Mouse (Mus musculus): ENCODE measurements around the gene Gm21789. TPM values are rescaled to one million over a fixed set of nuclear protein-coding genes. Genes with fewer than 3 reads are reported as not detected.
"Not testable (repeated sequence)": the region's sequence is repeated elsewhere in the genome, so short reads cannot be mapped to it uniquely, and the experiment has no call there.

The Gm21789 gene
- not detected for total RNA-seq (2022)

DNA sequence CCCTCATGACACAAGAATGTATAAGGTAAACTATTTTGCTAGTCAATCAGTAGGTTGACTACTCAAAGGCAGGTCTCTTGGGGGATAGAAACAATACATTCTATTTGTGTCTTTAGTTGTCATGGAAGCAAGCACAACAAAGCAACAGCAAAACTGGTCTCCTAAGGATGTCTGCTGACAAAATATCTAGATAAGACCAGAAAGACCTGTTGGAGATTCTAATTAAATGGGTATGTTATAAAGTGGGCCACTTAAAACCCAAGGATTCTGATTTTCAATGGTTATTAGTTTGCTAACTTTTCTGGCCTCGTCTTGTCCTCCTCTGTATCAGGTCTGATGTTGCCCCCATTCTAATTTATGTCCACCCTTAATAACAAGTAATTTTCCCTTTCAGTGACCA lies at the start of gene Gm21789:
Gene Gm21789, plus strand, starts transcription at position 301 of the 400 bp plus-strand sequence.
- not testable (repeated sequence) for DNase-seq (ENCODE audit: low spot score in 2 of 2)

DNA sequence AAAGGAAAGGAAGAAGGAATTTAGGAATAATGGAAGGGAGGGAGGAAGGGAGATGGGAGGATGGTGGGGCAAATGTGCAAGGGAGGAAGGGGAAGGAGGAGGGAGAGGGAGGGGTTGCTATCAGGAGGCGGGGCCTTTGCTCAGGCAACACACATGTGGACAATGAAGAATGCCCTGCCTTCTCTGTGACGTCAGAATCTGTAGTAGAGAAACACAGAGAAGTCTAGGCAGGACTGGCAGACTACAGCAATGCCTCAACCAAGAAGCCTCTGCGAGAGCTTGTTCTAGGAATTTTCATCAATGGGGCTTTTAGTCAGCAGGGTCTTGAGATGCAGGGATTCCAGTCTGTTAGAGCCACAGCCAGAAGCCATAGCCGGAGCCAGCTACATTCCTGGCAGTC lies 47.2 kb upstream of the Gm21789 start, which contains the start of gene Btbd35f30:
Gene Btbd35f30, plus strand, starts transcription at position 301 of the 400 bp plus-strand sequence.
- DNase-seq (ENCODE audit: low spot score in 2 of 2) = not testable (repeated sequence)

- not testable (repeated sequence) for DNase-seq (ENCODE audit: low spot score in 2 of 2)
Measured at GRCm38 (mm10) chrX:32973597-32973996, 32.0 kb downstream of the Gm21789 start, which contains the start of gene Btbd35f5. Gene Btbd35f5 (plus strand): TSS chrX:32973897.

Other genes starting within 250 kb of the Gm21789 start
- not detected for gene Btbd35f21, start 215.7 kb upstream of the Gm21789 start, total RNA-seq (2022)
- gene Btbd35f30, start 47.1 kb upstream of the Gm21789 start, total RNA-seq (2022) = not detected
- gene Btbd35f5, start 32.1 kb downstream of the Gm21789 start, total RNA-seq (2022) = not detected